9 mouse cellular contexts compared by ENCODE assay signal in the genomic region with DNA sequence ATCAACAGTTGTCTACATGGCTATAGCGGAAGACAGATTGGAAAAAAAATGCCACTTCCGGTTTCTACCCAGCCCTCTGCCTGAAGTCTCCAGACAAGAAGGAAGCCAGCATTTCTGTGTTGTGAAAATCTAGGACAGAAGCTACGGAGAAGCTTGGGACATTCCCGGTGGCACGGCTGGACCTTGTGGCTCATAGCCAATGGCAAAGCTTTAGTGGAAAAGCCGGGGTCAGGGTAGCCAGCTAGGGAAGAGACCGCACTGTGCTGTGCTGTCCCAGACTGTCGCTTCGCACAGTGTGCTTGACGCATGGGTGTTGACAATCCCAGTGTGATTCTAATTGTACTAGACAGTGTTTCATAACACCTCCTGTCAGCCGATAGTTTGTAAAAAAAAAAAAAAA.
A peak's percentile ranks its signal among the peaks of the same experiment; 100 is the strongest.
DNase-seq lines count a peak whose midpoint lies in the region; ATAC-seq lines count a peak whose summit lies in the region.
"Had no signal": no experiment of that assay in that cellular context is flagged by ENCODE, and none has a peak within 500 bp of the region (broad histone marks: within the 10 kb centered on the region; RNA-seq: fewer than 3 reads in every experiment).

No protein-coding gene starts in this region.

- 0 out of 2 replicates have a peak overlapping the region, but pooled peaks have one; percentile 11 for H3K4me2 ChIP-seq in heart, embryonic 13.5 days
- H3K4me2 ChIP-seq in lung, embryonic 16.5 days (ENCODE audit: low read depth, low read length): no peak overlapping the region; the same call in 1 of the 2 replicates
- no peak overlapping the region for H3K4me2 ChIP-seq in hindbrain, embryonic 16.5 days (ENCODE audit: low read length)

- H3K27me3 ChIP-seq in heart, embryonic 13.5 days (replicated peaks): no peaks in the 10 kb centered on the region
- H3K27me3 ChIP-seq in lung, embryonic 16.5 days (ENCODE audit: control insufficient read depth, insufficient read depth, low read depth, low read length): no peaks in the 10 kb centered on the region
- H3K27me3 ChIP-seq in hindbrain, embryonic 16.5 days (replicated peaks; ENCODE audit: control insufficient read depth, insufficient read depth, low read length): no peaks in the 10 kb centered on the region

- 55% methylated on average over 11 of the region's 11 CpGs for WGBS in heart, embryonic 13.5 days
- WGBS in lung, embryonic 16.5 days: 49% methylated on average over 11 of the region's 11 CpGs
- WGBS in hindbrain, embryonic 16.5 days: 74% methylated on average over 11 of the region's 11 CpGs

- no peaks in the 10 kb centered on the region for H3K36me3 ChIP-seq in heart, embryonic 13.5 days
- no peaks in the 10 kb centered on the region for H3K36me3 ChIP-seq in lung, embryonic 16.5 days (ENCODE audit: control insufficient read depth, insufficient read depth, low read length)
- no peaks in the 10 kb centered on the region for H3K36me3 ChIP-seq in hindbrain, embryonic 16.5 days (ENCODE audit: control insufficient read depth, insufficient read depth, low read length)

- no peak overlapping the region for H3K4me3 ChIP-seq in heart, embryonic 13.5 days
- no peak overlapping the region for H3K4me3 ChIP-seq in lung, embryonic 16.5 days (ENCODE audit: low read length)
- no peak overlapping the region for H3K4me3 ChIP-seq in hindbrain, embryonic 16.5 days (ENCODE audit: low read length)
- H3K4me3 ChIP-seq: myocyte had no signal

- H3K9ac ChIP-seq in heart, embryonic 13.5 days: no peak overlapping the region
- H3K9ac ChIP-seq in lung, embryonic 16.5 days (ENCODE audit: low read length): no peak overlapping the region
- no peak overlapping the region for H3K9ac ChIP-seq in hindbrain, embryonic 16.5 days (ENCODE audit: low read depth, low read length)

- no peaks in the 10 kb centered on the region for H3K9me3 ChIP-seq in heart, embryonic 13.5 days
- no peaks in the 10 kb centered on the region for H3K9me3 ChIP-seq in lung, embryonic 16.5 days (ENCODE audit: control insufficient read depth, low read length)
- H3K9me3 ChIP-seq in hindbrain, embryonic 16.5 days (ENCODE audit: control insufficient read depth, low read length): no peaks in the 10 kb centered on the region

- H3K4me1 ChIP-seq in heart, embryonic 13.5 days: peaks cover 18% of the 10 kb centered on the region
- peaks cover 11% of the 10 kb centered on the region; the same call in 1 of the 2 replicates for H3K4me1 ChIP-seq in lung, embryonic 16.5 days (replicated peaks; ENCODE audit: control insufficient read depth, insufficient read depth, low read length)
- no peaks in the 10 kb centered on the region for H3K4me1 ChIP-seq in hindbrain, embryonic 16.5 days (ENCODE audit: control insufficient read depth, insufficient read depth, low read depth, low read length)

- no peak overlapping the region for H3K27ac ChIP-seq in heart, embryonic 13.5 days (replicated peaks)
- peak overlapping the region; percentile 44; the same call in 1 of the 2 replicates for H3K27ac ChIP-seq in lung, embryonic 16.5 days (ENCODE audit: low read length)
- no peak overlapping the region for H3K27ac ChIP-seq in hindbrain, embryonic 16.5 days (ENCODE audit: low read depth, low read length)

- intact Hi-C loops in heart, postnatal 36 days (cut with DNase I): no loop called here

- ATAC-seq in heart, embryonic 13.5 days (ENCODE audit: extremely low read depth, insufficient number of reproducible peaks, low FRiP score, low TSS enrichment): no peak
- ATAC-seq in lung, embryonic 16.5 days (ENCODE audit: low read depth): peak; percentile 76
- no peak for ATAC-seq in hindbrain, embryonic 16.5 days
- ATAC-seq in activated CD4-positive, CD25-positive, alpha-beta regulatory T cell, adult 4 months: no peak

- no peak for DNase-seq in heart, postnatal 36 days
- peak; percentile 56 for DNase-seq in adrenal gland, adult 8-10 months
- DNase-seq in cerebellum, adult 9-11 months: peak; percentile 47
- DNase-seq in ovary, postnatal 10 days (ENCODE audit: low spot score): no peak

Comparison
In these comparisons a context has a peak if more than half of its experiments do, and no peak if none do; other contexts are left out.
1. DNase-seq: peak in adrenal gland, adult 8-10 months (single experiment) and cerebellum, adult 9-11 months (single experiment); none in heart, postnatal 36 days (0 of 2) and ovary, postnatal 10 days (single experiment).